Mouse (Mus musculus): Measurements from ENCODE around the gene Zxdc.

The Zxdc gene

DNA sequence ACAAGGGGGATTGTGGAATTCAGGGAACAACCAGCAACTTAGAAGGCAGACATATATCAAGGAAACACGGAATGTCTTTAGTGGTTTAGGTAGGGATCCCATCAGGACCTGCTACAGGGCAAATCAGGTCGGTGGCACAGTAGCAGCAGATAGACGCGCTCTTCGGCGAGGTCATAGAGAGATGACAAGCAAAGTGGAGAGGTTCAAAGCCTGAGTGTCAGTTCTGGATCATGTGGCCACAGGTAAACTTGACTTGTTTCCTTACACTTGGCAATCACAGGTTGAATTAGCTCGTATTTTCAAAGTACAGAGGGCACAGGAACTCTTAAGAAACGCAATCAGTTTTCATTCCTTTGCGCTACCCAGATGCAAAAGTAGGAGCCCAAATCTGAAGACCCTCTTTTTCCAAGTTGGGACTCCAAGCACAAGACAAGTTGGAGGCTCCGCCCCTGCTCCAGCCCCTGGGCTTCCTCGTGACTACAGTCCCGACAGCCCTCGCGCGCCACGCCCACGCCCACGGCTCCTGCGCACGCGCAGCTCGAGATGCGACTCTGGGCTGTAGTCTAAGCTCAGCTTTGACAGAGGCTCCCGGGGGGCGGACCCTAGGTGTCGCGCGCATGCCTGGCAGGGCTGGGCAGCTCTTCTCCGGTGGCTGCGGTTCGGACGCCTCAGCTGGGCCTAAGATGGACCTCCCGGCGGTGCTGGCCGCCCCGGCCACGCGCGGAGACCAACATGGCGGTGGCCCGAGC, at the start of gene Zxdc:
TSS of gene Zxdc (plus strand) at position 517 of the 749 bp plus-strand sequence.
- peak; percentile 99 to 100 for DNase-seq (ENCODE audit: low spot score in 2 of 2)

DNA sequence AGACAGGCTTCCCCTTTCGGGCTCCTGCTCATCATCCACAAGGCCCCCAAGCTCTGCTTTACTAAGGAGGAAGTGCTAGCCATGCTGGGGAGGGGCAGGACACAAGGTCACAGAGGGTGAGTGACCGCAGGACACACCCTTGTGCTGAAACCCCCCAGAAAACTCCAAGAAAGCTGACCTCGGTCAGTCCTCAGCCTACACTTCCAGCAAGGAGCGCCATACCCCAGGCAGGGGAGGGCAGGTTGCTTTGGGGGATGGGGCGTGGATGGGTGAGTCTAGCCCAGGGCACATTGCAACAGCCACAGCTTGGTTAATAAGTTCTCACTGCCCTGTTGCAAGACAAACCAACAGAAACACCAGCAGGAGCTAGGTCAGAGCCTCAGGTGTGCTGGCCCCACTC, 48.9 kb upstream of the Zxdc start:
- no peak for DNase-seq (ENCODE audit: low spot score in 2 of 2)

DNA sequence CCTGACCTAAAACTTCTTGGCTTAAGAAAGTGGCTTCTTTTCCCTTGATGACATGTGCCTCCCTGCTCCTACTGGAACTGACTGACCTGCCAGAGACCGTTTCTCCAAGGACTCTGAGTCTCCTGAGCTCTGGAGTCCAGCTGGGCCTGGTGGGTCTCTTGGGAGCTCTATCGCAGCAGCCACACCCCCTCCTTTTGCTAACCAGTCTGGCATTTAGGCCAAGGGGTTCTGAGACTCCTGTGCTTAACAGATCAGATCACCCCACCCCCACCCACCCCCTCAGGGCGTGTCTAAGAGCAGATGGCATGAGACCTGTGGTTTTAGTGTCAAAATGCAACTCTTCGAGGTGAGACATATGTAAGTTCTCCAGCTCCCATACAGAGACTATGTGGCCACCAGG, 47.5 kb upstream of the Zxdc start:
- DNase-seq (ENCODE audit: low spot score in 2 of 2): no peak

DNA sequence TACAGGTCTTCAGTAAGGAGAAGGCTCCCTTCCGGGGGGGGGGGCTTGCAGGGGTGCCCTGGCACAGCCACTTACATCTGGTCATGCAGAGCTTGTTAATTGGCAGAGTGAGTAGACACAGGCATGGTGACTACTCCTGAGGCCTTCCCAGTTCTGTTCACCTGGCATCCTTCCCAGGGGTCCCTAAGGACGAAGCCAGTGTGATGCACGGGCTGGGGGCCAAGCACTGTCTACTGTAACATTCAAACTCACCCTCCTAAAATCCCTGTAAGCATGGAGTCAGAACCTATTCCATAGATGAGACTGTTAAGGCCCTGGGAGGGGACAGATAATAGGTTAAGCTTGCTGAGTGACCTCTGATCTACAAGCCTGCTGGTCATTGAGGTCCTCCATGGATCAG, 45.3 kb upstream of the Zxdc start:
- no peak for DNase-seq (ENCODE audit: low spot score in 2 of 2)

DNA sequence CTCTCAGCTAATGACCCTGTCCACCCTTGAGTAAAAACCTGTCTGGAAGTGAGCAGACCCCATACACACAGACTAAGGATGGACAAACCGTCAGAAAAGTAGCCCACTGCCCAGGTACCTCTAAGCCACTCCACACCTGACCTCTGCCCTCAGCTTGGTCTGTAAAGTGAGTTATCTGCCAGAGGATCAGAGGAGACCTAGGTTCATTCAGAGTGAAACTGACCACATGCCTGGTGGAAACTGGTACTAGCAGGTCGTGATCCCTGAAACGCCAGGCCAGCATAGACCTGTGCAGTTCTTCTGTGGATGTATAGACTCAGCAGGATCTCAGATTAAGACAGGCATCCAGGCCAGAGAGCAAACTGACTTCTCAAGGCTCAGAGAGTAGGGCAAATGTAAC, 44.8 kb upstream of the Zxdc start:
- DNase-seq (ENCODE audit: low spot score in 2 of 2): no peak

DNA sequence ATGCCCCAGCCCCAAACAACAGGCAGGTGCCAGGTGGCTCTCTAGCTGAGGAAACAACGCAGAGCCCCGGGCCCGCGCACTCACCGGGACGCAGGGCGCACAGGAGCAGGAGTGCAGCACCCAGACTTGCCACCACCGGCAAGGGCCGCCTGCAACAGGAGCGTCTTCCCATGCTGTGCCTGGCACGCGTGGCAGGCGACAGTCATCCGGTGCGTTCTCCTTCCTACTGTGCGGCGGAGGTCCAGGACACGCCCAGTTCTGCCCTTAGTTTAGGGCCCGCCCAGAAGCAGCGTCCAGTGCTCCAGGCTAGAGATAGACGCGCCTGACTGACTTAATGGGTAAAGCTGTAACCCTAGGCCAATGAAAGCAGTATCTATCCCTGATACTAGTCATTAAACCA, 44.3 kb upstream of the Zxdc start, which contains the start of gene Chst13:
TSS of gene Chst13 (minus strand) at position 195 of the 400 bp plus-strand sequence.
- DNase-seq (ENCODE audit: low spot score in 2 of 2): no peak

DNA sequence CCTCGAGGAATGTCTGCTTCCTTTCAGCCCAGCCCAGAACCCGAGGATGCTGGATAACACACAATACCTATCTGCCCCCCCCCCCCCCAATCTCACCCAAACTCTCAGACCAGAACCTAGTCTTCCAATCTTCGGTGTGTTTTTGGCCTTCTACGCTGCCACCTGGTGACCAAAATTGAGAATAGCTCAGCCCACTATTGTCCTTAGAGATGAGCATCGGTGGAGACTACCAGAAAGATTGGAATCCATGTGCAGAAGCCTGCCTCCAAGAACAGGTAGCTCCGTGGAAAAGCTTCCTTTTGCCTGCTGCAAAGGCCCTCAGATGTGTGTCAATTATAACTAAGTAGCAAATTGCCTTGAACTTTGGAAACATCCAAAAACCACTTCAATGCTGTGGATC, 41.6 kb upstream of the Zxdc start:
- DNase-seq (ENCODE audit: low spot score in 2 of 2): peak in 1 of 2 experiments; percentile 22

DNA sequence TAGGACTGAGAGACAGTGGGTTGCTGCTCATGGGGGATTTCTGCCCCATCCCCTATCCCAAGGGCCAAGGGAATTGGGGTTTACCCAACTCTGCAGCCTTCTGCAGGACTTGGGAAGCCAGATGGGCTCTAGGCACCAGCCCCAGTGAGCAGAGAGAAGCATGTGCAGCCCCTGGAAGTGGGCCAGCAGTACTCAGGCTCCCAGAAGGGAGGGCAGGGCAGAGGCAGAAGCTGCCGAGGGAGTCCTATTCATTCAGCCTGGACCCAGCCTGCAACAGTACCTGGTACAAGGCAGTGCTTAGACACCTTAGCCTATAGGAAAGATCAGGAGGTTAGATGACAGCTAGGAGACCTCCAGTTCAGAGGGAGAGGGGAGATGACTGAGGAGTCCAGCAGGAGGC, 39.3 kb upstream of the Zxdc start:
- peak; percentile 35 to 51 for DNase-seq (ENCODE audit: low spot score in 2 of 2)

DNA sequence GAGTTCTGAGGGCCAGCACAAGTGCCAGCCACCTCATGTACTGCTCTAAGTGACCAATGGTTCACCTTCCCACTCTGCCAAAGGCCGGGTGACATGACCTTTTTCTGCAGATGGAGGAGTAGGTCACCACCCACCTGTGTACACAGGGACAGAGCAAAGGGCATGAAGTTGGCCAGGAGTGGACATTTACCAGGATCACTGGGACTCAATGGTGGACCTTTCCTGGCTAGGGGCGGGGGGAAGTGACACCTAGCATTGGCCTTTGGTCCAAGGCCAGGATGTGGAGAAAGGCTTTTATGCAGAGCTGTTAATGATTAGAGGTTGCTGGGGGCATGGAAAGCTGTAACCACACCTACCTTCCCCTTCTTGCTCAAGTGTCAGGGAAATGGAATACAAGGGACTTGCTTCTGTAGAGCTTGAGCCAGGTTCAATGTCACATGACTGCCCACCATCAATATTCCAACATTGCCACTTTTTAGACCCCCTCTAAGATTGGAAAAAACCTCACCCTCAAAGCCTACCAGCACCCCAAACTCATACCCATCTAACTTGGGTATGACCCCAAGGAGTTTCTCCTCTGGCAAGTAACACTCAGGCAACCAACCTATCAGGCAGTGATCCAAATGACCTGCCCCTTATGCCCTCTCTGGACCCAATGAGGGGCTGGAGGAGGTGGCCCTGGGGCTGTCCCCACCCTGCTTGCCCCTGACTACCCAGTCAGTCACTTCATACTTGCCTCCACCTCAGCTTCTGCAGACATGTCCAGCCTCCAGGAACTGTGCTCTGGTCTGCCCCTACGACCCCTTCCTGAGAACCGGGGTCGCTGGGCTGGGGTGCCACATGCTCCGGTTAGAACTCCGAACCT, 36.5 kb upstream of the Zxdc start, which contains the start of gene Uroc1:
TSS of gene Uroc1 (plus strand) at position 724 of the 865 bp plus-strand sequence.
- no peak for DNase-seq (ENCODE audit: low spot score in 2 of 2)

DNA sequence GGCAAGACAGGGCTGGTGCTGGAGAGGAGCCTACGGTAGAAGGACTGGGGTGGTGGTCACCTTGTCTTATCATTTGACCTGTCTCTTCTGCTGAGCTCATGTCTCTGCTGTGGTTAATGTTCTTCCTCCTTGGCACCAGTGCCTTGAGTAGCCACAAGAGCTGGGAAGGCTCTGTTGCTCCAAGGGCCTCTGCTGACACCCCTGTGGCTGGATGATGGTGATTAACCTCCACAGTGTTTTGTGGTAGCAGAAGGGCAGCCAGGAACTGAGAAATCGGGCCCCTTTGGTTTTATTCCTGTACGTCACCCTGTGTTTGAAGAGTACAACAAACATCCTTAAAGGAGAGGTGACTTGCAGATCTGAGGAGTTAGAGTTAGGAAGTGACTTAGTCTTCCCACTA, 35.0 kb upstream of the Zxdc start:
- no peak for DNase-seq (ENCODE audit: low spot score in 2 of 2)

DNA sequence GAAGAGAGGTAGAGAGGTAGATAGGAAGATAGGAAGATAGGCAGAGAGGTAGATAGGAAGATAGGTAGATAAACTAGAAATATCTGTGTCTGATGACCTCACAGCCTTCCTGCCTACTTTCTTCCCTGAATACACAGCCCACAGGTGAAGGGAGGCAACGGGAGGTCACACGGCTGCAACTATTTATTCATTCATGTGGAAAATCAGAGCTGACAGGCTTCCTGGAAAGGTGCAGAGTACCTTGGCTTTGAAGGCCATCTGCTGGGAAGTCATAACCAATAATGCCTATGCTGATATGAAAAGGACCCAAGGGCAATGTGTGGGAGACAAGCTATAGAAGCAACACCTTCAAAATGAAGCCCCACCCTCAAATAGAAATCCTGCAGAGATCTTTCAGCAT, 26.9 kb upstream of the Zxdc start:
- no peak for DNase-seq (ENCODE audit: low spot score in 2 of 2)

DNA sequence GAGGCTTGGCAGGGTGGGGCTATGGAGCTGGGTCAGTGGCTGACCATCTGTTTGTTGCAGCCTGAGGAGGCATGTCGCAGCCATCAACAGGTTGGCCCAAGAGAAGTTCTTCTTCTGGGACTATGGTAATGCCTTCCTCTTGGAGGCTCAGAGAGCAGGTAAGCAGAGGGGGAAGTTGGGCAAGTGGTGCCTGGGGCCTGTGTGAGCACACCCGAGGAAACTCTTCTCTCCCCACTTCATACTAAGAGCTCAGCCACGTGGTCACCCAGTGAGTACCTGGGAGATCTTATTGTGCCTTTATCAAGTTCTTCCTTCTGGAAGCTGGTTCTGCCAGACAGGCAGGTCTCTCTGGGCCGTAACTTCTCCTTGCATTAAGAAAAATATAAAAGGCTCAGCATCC, 22.1 kb upstream of the Zxdc start:
- DNase-seq (ENCODE audit: low spot score in 2 of 2): no peak

DNA sequence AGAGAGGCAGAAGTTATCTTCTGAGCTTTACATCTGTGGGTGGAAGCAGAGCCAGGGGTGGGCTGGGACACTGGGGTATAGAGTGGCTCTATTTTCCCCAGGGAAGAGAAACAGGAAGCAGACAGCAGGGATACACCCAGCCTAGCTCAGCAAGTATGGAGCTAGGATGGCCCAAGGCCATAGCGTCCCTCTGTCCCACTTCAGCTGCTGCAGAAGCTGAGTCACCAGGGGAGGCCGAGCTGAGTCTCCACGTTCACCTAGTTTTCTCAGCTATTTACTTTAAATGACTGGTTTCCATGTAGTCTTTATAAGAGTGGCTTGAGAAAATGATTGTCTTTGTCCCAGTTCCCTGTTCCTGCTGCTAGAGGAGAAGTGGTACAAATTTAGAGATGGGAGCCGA, 20.8 kb upstream of the Zxdc start:
- DNase-seq (ENCODE audit: low spot score in 2 of 2): no peak

DNA sequence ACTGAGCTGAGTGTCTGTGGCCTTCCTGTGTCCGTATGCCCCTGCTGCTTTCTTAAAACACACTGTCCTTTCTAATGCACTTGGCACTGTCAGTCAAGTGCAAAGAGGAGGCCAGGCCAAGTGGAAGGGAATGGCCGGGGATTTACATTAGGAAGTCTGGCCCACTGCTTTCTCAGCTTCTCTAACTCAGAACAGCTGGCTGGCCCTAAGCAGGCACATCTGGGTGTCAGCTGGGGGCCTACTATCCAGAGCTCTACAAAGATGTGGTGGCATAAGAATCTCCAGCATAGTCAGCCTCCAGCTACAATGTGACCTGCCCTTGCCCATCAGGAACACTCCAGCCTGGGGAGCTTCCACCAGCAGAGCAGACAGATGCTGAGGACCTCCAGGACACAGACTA, 19.3 kb upstream of the Zxdc start:
- DNase-seq (ENCODE audit: low spot score in 2 of 2): no peak

DNA sequence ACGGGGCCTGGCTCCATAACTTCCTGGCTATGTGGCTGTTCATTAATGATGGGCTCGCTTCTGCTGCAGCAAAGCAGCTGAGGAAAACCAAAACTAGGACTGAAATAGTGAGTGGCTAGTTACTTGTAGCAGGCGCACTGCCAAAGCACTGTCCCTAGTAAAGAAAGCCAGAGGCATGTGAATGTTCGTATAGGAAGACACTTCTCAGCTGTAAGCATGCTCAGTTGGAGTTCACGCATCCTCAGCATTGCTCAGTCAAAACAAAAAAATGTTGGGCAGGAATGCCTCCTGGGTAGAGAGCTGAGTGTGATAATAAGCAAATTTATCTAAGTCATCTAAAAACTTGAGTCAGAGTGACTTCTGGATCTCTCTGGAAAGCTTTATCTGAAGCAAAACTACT, 11.2 kb upstream of the Zxdc start:
- DNase-seq (ENCODE audit: low spot score in 2 of 2): no peak

DNA sequence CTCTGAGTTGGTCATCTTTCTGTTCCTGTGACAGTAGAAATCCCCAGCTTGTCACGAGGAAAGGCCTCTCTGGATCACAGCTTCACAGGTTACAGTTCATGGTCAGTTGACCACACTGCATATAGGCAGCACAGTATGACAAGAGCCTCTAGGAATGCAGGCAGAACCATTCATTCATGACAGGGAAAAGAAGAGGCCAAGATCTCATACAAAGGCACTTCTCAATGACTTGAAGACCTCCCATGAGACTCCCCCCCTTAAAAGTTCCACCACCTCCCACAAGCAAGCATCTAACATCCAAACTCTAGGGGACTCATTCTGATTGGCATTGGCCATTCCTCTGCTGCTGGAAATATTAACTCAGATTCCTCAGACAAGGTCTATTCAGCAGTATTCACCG, 9.8 kb upstream of the Zxdc start:
- DNase-seq (ENCODE audit: low spot score in 2 of 2): no peak

DNA sequence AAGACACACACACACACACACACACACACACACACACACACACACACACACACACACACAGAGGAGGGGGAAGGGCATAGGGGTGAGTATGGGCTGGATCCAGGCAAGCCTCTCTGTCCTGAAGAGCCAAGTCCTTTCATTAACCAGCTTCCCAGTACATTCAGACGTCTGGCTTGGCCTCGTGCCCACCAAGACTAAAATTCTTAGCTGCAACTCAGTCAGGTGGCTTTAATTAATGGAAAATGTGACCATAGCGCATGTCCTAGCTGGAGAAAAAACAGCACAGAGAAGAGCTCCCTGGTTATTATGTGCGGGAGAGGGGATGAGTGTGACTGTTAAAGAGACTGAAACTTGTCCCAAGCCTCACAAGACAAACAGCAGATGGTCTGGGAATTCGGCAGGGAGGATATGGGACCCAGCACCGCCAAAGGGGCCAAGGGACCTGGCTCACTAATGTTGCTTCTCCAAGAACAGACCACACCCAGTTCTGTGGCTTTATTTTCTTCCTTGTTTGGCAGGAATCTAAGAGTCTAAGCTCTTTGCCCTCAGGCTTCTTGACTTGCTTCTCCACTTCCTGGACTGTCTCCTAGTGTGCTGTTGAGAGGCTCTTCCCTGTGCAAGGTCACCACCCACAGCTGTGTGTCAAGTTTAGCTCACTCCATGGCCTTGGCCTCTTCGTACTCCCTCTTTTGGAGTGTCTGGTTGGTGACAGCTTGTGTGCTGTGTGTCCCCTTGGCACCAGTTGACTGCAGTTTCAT, 9.1 kb upstream of the Zxdc start:
- no peak for DNase-seq (ENCODE audit: low spot score in 2 of 2)

DNA sequence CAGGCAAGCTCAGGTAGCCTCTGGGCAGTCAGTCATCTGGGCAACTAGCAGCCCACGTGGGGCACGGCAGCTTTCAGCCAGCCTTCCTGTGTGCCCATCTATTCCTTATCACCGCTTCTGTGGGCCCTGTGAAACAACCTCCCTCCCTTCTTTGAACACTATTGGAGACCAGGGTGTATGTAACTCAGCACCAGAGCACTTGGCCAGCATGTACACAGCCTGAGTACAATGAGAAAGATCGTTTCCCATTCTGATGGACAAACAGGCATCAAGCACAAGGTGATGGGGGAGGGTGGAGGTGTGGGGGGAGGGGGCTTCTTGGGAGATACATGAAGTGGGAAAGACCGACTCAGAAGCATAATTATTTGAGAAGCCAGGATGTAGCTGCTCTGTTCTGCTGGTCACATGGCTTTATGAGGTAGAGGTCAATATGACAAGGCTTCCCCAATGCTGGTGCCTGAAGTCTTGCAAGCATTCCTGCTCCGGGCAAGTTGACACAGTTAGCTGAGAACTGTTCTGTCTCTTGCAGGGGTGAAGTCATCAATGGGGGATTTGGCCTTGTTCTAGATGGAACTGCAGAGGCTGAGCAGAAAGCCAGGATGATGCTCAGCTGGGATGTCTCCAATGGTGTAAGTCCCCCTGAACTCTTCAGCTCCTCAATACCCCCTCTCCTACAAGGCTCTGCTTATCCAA, 8.2 kb upstream of the Zxdc start:
- no peak for DNase-seq (ENCODE audit: low spot score in 2 of 2)

DNA sequence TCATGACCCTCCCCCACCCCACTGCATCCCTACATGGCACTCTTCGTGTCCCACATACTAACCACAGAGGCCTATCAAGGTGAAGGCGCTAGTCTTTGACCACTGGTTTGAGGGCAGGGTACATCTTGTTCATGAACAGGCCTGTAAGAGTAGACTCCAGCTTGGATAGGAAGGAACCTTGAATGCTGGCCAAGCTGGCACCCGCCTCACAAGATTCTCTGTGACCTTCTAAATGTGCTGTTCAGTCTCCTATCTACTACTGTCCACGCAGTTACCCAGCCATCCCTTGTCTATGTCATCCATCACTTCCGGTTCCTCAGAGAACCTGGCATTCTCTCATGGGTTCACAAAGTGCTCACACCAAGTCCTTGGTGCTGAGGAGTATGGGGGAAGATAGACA, 6.0 kb upstream of the Zxdc start:
- no peak for DNase-seq (ENCODE audit: low spot score in 2 of 2)

DNA sequence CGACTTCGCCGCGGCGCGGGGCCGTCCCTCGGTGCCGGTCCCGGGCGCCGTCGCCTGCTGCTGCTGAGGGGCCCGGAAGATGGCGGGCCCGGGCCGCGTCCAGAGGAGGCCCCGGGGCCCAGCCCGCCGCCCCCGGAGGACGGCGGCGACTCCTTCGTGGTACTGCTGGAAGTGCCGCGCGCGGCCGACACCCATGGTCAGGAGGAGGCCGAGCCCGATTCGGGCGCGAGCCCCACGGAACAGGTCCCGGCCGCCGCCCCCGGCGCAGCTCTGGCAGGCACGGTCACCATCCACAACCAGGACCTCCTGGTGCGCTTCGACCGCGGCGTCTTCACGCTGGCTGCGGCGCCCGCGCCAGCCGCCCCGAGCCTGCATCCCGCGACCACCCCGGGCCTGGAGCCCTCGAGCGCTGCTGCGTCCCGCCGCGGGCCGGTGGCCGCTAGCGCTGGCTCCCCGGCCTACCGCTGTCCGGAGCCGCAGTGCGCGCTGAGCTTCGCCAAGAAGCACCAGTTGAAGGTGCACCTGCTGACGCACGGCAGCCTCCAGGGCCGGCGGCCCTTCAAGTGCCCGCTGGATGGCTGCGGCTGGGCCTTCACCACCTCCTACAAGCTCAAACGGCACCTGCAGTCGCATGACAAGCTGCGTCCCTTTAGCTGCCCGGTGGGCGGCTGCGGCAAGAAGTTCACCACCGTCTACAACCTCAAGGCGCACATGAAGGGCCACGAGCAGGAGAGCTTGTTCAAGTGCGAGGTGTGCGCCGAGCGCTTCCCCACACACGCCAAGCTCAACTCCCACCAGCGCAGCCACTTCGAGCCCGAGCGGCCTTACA, 647 bp downstream of the Zxdc start:
- DNase-seq (ENCODE audit: low spot score in 2 of 2): peak in 1 of 2 experiments; percentile 29

DNA sequence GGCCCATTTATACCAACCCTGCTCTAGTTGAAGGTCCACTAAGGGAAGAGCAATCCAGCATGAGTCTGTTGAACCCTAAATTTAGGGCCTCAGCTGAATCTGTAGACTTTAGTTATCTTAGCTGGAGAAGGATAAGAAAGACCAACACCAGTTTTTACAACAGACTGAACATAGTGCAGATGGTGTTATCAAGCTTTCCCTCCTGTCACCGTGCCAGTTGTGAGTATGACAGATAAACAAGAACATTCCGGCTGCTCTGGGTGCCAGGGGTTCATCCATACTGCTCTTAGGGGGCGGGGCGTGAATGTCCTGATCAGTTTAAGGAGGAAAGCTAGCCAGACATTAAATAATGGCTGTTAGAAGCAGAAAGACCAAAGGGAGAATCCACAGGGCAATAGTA, 5.4 kb downstream of the Zxdc start:
- no peak for DNase-seq (ENCODE audit: low spot score in 2 of 2)

Measured in frontal cortex, postnatal 10 days (tissue).